Mouse (Mus musculus) kidney, embryonic 14.5 days (tissue): ENCODE results near the gene Surf4. TPM values are rescaled to one million over a fixed set of nuclear protein-coding genes. Genes with fewer than 3 reads are reported as not detected.

Source experiments
- ATAC-seq: fragments of 200-750 bp; cut with Nextera tagmentation; 2 replicates; pipeline ENCODE4 v1.8.0; 2017; ENCODE audit warnings: moderate number of reproducible peaks, mild to moderate bottlenecking, moderate TSS enrichment, moderate library complexity; ENCODE audit not compliant: low FRiP score, low TSS enrichment
- H3K27ac ChIP-seq: fragments of 300-500 bp; sonication (generic); 2 replicates; pipeline ENCODE4 v1.5.1; 2014; ENCODE audit warnings: low read depth, mild to moderate bottlenecking, low read length, moderate library complexity, mixed read lengths
- H3K27me3 ChIP-seq: fragments of 300-500 bp; sonication (generic); 2 replicates; pipeline ENCODE4 v1.6.1; 2014; ENCODE audit warnings: mild to moderate bottlenecking, low read length; ENCODE audit not compliant: control insufficient read depth, insufficient read depth
- H3K36me3 ChIP-seq: fragments of 300-500 bp; sonication (generic); 2 replicates; pipeline ENCODE4 v1.6.1; 2014; ENCODE audit warnings: low read length, mixed read lengths; ENCODE audit not compliant: control insufficient read depth, insufficient read depth
- H3K4me1 ChIP-seq: fragments of 300-500 bp; sonication (generic); 2 replicates; pipeline ENCODE4 v1.6.1; 2014; ENCODE audit warnings: low read length, mixed read lengths; ENCODE audit not compliant: control insufficient read depth, insufficient read depth
- H3K4me2 ChIP-seq: fragments of 300-500 bp; sonication (generic); replicated peaks from 2 replicates; pipeline ENCODE4 v1.6.1; 2014; ENCODE audit warnings: low read depth, mild to moderate bottlenecking, low read length
- H3K4me3 ChIP-seq: fragments of 300-500 bp; sonication (generic); 2 replicates; pipeline ENCODE4 v1.5.1; 2014; ENCODE audit warnings: mild to moderate bottlenecking, low read length
- H3K9ac ChIP-seq: fragments of 300-500 bp; sonication (generic); 2 replicates; pipeline ENCODE4 v1.6.1; 2014; ENCODE audit warnings: low read depth, mild to moderate bottlenecking, low read length, moderate library complexity
- H3K9me3 ChIP-seq: fragments of 300-500 bp; sonication (generic); 2 replicates; pipeline ENCODE4 v1.6.1; 2016; ENCODE audit warnings: low read length; ENCODE audit not compliant: control insufficient read depth
- WGBS: fragments of 180-500 bp; shearing (Covaris S2); extraction: QIAGEN DNeasy Blood & Tissue Kit; methylation state at CpG from one replicate; pipeline ENCODE4 v1.1.7; 2014; 5-methylcytosine and 5-hydroxymethylcytosine counted together
- polyA plus RNA-seq: library from polyadenylated mRNA; unstranded; fragments of >200 nt; fragmentation: Nextera tagmentation; extraction: Ambion mirVana; gene quantifications from 2 replicates; pipeline ENCODE4 v1.2.1, GENCODE M21; 2014

Gene Surf4
- polyA plus RNA-seq, 1 experiment from 2014 or later, result 187 TPM

DNA sequence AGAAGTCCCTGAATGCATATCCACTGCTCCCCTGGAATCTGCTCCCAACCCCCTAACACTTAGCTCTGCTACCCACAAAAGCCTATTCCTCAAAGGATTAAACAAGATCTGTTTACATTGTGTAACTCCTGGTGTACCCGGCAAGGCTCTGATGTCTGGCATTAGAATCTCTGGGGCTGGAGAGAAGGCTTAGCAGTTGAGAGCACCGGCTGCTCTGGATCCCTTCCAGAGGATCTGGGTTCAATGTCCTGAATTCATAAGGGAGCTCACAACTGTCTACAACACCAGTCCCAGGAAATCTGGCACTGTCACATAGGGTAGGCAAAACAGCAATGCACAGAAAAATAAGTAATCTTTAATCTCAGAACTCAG is 23.7 kb upstream of the Surf4 start:
- no peak overlapping the region for H3K27ac ChIP-seq
- ATAC-seq, result no peak
- H3K9me3 ChIP-seq, result no peaks in the 10 kb centered on the region
- peaks cover 4% of the 10 kb centered on the region; the same call in 1 of the 2 replicates for H3K4me1 ChIP-seq
- H3K4me3 ChIP-seq, result no peak overlapping the region
- 92% methylated on average over 2 of the region's 2 CpGs for WGBS
- no peak overlapping the region for H3K4me2 ChIP-seq
- peaks cover 89% of the 10 kb centered on the region for H3K36me3 ChIP-seq
- H3K9ac ChIP-seq, result no peak overlapping the region
- no peaks in the 10 kb centered on the region for H3K27me3 ChIP-seq

DNA sequence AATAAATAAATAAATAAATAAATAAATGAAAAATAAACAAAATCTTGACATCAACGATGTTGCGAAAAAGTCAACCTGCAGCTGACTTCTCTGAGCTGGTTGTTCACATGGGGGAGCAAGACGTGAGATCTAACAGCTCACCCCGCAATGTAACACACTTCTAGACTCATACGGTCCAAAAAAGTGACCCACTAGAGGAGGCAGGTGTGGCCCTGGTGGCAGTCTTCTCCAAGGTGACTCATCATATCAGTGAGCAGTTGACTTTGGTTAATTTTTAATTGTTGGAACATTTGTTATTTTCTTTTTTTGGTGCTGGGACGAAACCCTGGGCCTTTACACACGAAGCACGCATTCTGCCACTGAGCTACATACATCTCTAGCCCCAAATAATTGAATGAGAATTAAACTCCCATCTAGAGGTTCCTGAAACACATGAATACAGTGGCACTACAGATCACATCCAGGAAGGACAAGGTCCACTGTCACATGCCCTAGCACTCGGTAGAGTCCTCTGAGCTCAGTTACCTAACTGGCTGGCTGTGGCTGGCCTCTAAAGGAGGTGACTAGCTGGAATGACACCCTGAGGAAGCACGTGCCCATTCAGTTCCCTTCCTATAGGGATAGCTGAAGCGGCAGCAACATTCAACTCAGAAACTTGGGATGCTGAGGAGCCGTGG is 23.2 kb upstream of the Surf4 start:
- Histone ChIP-seq H3K9me3 (no peaks in the 10 kb centered on the region), H3K4me2 (no peak overlapping the region), H3K9ac (no peak overlapping the region), H3K27ac (no peak overlapping the region), H3K4me1 (peaks cover 1% of the 10 kb centered on the region; the same call in 1 of the 2 replicates), H3K4me3 (no peak overlapping the region), H3K27me3 (no peaks in the 10 kb centered on the region), H3K36me3 (peaks cover 90% of the 10 kb centered on the region)
- ATAC-seq, result no peak
- 93% methylated on average over 12 of the region's 12 CpGs for WGBS

DNA sequence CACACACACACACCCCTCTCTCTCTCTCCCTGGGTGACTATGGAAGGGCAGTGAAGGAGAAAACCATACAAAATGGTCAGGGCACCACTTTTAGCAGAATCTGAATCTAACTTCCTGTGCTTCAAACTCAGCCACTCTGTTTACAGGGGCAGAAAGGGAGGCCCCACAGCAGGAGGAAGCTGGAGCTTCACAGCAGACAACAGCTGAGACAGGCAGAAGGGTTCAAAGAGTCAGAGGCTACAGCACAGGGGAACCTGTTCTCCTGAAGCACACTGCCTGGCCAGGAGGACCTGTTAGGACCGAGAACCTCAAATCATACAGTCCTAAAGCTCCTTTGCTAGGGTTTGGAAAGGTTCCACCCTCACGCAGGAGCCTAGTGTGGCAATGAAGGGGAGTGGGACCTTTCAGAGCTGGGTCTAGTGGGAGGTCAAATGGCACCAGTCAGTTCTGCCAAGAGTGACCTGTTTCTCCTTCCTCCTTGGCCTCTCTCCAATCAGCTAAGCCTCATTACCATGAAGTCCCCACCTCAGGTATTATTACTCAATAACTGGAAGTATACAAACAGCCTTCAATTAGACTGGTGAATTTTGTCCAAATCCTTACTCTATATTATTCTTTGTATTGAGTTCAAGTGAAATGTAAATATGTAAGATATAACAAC is 21.1 kb upstream of the Surf4 start:
- Histone ChIP-seq H3K27me3 (no peaks in the 10 kb centered on the region), H3K4me2 (no peak overlapping the region), H3K36me3 (peaks cover 85% of the 10 kb centered on the region), H3K4me3 (no peak overlapping the region), H3K9me3 (no peaks in the 10 kb centered on the region), H3K4me1 (no peaks in the 10 kb centered on the region), H3K9ac (no peak overlapping the region), H3K27ac (no peak overlapping the region)
- ATAC-seq, result no peak
- 89% methylated on average over 2 of the region's 2 CpGs for WGBS

DNA sequence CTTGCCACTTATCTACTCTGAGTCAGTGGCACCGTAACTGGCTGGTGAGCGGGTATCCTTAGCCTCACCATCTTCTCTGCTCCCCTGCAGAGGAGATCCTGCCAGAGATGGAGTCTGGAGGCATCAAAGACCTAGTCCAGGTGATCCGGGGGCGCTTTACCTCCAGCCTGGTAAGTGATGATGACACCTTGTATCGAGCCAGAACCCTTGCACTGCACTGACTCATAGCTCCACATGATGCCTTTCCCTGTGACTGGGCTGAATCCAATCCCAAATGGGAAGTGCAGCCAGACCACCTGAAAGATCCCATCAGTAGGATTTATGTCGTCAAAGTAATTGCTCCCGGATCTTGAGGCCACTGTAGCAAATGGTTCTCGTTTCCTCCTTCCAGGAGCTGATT is 19.1 kb upstream of the Surf4 start:
- H3K9ac ChIP-seq, result no peak overlapping the region
- no peak overlapping the region for H3K27ac ChIP-seq
- H3K36me3 ChIP-seq, result peaks cover 72% of the 10 kb centered on the region
- H3K4me1 ChIP-seq, result no peaks in the 10 kb centered on the region
- H3K4me2 ChIP-seq, result no peak overlapping the region
- no peaks in the 10 kb centered on the region for H3K9me3 ChIP-seq
- H3K27me3 ChIP-seq, result no peaks in the 10 kb centered on the region
- WGBS, result 79% methylated on average over 8 of the region's 8 CpGs
- H3K4me3 ChIP-seq, result no peak overlapping the region
- no peak for ATAC-seq

DNA sequence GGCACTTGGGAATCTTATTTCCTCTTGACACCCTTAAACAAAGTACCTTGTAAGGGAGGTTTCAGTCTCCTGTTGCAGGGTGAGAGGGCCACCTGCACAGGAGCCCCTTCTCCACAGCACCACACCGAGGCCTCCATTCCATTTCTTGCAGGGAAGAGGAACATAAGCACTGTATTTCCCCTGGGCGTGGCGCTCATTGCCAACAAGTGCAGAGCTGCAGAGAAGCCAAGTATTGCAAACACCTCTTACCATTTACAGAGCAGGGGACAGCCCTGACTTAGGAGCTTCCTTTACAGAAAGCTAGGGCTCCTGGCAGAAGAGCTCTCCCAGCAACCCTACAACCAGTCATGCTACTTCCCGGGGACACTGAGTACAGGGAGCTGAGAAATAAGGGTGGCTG is 18.5 kb upstream of the Surf4 start:
- Histone ChIP-seq H3K27ac (no peak overlapping the region), H3K36me3 (peaks cover 69% of the 10 kb centered on the region), H3K4me3 (no peak overlapping the region), H3K4me2 (no peak overlapping the region), H3K9me3 (no peaks in the 10 kb centered on the region), H3K27me3 (no peaks in the 10 kb centered on the region), H3K9ac (no peak overlapping the region), H3K4me1 (no peaks in the 10 kb centered on the region)
- WGBS, result 93% methylated on average over 4 of the region's 4 CpGs
- ATAC-seq, result no peak

DNA sequence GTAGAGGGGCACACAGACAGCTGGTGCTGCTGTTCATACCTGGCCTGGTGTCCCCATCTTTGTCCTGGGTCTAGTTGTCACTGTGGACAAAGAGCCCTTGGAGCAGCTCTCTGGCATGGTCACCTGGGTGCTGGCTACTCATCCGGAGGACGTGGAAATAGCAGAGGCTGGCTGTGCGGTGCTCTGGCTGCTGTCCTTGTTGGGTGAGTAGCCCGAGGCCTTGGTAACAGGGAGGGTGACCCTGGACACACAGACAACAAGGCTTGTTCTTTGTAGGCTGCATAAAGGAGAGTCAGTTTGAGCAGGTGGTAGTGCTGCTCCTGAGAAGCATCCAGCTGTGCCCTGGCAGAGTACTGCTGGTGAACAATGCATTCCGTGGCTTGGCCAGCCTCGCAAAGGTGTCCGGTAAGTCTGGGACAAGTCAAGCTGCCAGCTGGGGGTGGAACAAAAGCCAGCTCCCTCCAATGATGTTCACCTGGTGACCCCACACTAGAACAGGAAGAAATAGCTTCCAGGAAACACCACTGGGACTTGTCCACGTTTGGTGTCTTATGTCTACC is 17.7 kb upstream of the Surf4 start:
- no peak overlapping the region for H3K9ac ChIP-seq
- no peak overlapping the region for H3K4me2 ChIP-seq

DNA sequence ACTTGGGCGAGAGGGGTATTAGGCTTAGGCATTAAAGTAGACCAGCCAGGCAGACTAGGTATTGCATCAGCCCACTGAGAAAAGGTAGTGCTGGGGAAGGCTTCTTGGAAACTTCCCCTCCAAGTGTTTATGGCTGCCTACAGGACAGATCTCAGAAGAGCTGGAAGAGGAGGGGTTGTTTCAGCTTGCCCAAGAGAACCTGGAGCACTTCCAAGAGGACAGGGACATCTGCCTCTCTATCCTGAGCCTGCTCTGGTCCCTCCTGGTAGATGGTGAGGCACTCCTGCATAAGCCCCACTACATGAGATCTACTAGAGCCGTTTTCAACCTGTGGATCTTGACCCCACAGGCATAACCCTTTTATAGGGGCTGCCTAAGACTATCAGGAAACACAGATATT is 16.7 kb upstream of the Surf4 start:
- WGBS, result 93% methylated on average over 2 of the region's 2 CpGs
- Histone ChIP-seq H3K4me3 (no peak overlapping the region), H3K27me3 (no peaks in the 10 kb centered on the region), H3K36me3 (peaks cover 53% of the 10 kb centered on the region), H3K9ac (no peak overlapping the region), H3K4me2 (no peak overlapping the region), H3K4me1 (no peaks in the 10 kb centered on the region), H3K9me3 (no peaks in the 10 kb centered on the region), H3K27ac (no peak overlapping the region)
- no peak for ATAC-seq

More for the DNA sequence above, 17.7 kb upstream of the Surf4 start:
- no peaks in the 10 kb centered on the region for H3K4me1 ChIP-seq
- WGBS, result 86% methylated on average over 8 of the region's 8 CpGs
- ATAC-seq, result no peak
- H3K4me3 ChIP-seq, result no peak overlapping the region
- H3K27ac ChIP-seq, result no peak overlapping the region
- no peaks in the 10 kb centered on the region for H3K9me3 ChIP-seq
- H3K27me3 ChIP-seq, result no peaks in the 10 kb centered on the region
- H3K36me3 ChIP-seq, result peaks cover 63% of the 10 kb centered on the region

DNA sequence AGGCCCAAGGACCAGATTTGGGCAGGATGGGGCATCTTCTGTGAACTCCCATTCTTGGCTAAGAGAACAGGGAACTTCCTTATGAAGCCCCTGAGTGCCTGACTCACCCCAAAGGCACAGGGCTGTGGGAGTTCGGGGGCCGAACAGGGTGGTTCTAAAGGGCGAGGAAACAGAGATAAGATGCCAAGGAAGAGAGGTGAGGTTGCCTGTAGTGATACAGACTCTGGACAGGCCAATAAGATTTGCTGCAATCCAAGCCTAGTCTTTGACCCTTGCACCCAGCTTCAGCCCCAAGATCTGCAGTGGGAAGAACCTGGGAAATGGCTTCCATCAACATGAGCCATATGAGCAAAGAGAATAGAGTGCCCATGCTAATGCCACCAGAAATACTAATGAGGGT is 9.5 kb upstream of the Surf4 start:
- Histone ChIP-seq H3K4me1 (no peaks in the 10 kb centered on the region), H3K9ac (no peak overlapping the region), H3K4me3 (no peak overlapping the region), H3K9me3 (no peaks in the 10 kb centered on the region), H3K27me3 (no peaks in the 10 kb centered on the region), H3K27ac (no peak overlapping the region), H3K4me2 (no peak overlapping the region), H3K36me3 (0 out of 2 replicates have a peak, but pooled peaks cover 3% of the 10 kb centered on the region)
- WGBS, result 85% methylated on average over 3 of the region's 3 CpGs
- no peak for ATAC-seq

DNA sequence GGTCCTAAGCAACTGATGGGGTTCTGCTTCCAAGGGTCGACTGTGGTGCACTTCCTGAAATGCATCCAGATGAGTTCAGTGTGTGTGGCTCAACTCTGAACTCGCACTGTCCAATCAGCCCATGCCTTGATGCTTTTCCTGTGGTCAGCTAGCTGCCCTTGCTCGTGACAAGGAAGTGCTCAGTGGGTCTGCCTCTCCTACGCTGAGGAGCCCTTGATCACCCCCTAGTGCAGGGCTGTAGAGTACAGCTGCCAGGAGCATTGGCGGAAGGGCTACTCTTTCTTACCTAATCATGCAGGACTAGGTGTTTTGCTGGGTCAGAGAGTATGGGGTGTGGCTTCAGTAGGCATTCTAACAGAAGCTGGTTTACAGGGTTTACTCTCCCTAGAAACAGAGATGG is 7.8 kb upstream of the Surf4 start:
- H3K9me3 ChIP-seq, result no peaks in the 10 kb centered on the region
- no peak overlapping the region for H3K27ac ChIP-seq
- H3K4me3 ChIP-seq, result no peak overlapping the region
- no peak overlapping the region for H3K9ac ChIP-seq
- no peaks in the 10 kb centered on the region for H3K27me3 ChIP-seq
- no peak overlapping the region for H3K4me2 ChIP-seq
- no peaks in the 10 kb centered on the region for H3K4me1 ChIP-seq
- 37% methylated on average over 5 of the region's 5 CpGs for WGBS
- no peak for ATAC-seq
- no peaks in the 10 kb centered on the region for H3K36me3 ChIP-seq
